Mouse (Mus musculus): Measurements from ENCODE around the gene Sdc1. TPM values are rescaled to one million over a fixed set of nuclear protein-coding genes. Genes with fewer than 3 reads are reported as not detected.
A peak's percentile ranks its signal among the peaks of the same experiment; 100 is the strongest.

The Sdc1 gene
- polyA plus RNA-seq (2014; fragmentation: Nextera tagmentation; extraction: Ambion mirVana): 112 and 129 TPM in 2 replicates

DNA sequence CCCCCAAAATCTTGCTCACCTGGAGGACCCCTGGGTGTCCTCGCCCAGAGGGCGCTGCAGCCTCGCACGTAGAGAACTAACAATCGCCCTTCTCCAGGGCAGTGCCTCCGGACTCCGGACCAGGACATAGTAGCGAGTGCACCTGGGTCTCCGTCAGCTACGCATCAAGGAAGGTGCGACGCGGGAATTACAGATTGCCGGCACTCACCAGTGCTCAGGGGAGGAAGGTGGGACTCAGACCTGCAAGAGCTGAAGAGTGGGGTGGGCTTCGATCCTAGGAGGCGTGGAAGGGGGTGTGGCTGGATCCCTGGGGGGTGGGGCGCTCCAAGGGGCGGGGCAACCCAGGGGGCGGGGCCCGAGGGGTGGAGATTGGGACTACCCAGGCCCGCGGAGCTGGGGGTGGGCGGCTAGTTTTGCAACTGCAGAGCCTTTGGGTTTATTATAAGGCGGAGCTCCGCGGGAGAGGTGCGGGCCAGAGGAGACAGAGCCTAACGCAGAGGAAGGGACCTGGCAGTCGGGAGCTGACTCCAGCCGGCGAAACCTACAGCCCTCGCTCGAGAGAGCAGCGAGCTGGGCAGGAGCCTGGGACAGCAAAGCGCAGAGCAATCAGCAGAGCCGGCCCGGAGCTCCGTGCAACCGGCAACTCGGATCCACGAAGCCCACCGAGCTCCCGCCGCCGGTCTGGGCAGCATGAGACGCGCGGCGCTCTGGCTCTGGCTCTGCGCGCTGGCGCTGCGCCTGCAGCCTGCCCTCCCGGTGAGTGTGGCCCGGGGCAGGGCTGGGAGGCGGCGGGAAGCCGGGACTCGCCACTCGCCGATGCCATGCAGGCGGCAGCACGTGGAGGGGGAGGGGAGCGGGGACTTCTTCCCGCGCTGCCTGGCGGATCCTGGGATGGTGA is at the start of gene Sdc1:
TSS of gene Sdc1 (plus strand) at position 378 of the 898 bp plus-strand sequence.
- H3K27me3 ChIP-seq (ENCODE audit: control insufficient read depth, insufficient read depth, low read length): no peaks in the 10 kb centered on the region
- WGBS: under 1% methylated on average over 62 of the region's 67 CpGs
- peak within 1 kb of the TSS; percentile 85 for H3K9ac ChIP-seq (replicated peaks; ENCODE audit: low read depth, low read length)
- H3K9me3 ChIP-seq (ENCODE audit: control insufficient read depth, low read depth, low read length): no peaks in the 10 kb centered on the region
- H3K4me1 ChIP-seq (ENCODE audit: control insufficient read depth, insufficient read depth, low read length): peaks cover 15% of the 10 kb centered on the region
- ATAC-seq (ENCODE audit: insufficient number of reproducible peaks, insufficient read depth, low FRiP score, low read depth): peak; percentile 92
- H3K4me2 ChIP-seq (replicated peaks; ENCODE audit: low read depth, low read length): peak within 1 kb of the TSS; percentile 93
- peak within 1 kb of the TSS; percentile 94 for H3K4me3 ChIP-seq (ENCODE audit: low read depth, low read length)
- no peaks in the 10 kb centered on the region for H3K36me3 ChIP-seq (ENCODE audit: control insufficient read depth, insufficient read depth, low read length)
- H3K27ac ChIP-seq (ENCODE audit: low read length): peak within 1 kb of the TSS; percentile 93

DNA sequence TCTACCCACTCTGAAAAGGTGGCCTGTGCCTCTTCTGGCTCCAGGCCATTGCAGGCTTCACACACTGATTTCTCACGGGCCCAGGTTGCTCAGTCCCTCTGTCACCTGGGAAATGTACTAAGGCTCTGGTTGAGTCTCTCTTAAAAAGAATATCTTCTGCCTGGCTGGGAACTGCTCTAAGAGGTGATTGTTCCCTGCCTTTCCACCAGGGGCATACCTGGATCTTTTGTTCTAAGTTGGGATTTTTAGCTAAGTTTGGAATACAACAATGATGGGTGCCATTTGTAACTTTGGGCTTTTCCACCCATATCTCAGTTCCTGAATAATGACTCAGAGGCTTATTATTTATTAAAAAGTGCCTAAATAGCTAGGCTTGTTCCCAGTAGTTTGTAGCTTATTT is 44.2 kb upstream of the Sdc1 start:
- H3K36me3 ChIP-seq (ENCODE audit: control insufficient read depth, insufficient read depth, low read length): peaks cover 42% of the 10 kb centered on the region
- H3K4me1 ChIP-seq (ENCODE audit: control insufficient read depth, insufficient read depth, low read length): no peaks in the 10 kb centered on the region
- H3K27ac ChIP-seq (ENCODE audit: low read length): no peak overlapping the region
- ATAC-seq (ENCODE audit: insufficient number of reproducible peaks, insufficient read depth, low FRiP score, low read depth): no peak
- no peaks in the 10 kb centered on the region for H3K9me3 ChIP-seq (ENCODE audit: control insufficient read depth, low read depth, low read length)
- H3K4me2 ChIP-seq (replicated peaks; ENCODE audit: low read depth, low read length): no peak overlapping the region
- H3K4me3 ChIP-seq (ENCODE audit: low read depth, low read length): no peak overlapping the region
- H3K27me3 ChIP-seq (ENCODE audit: control insufficient read depth, insufficient read depth, low read length): no peaks in the 10 kb centered on the region
- 55% methylated on average over 1 of the region's 1 CpGs for WGBS
- H3K9ac ChIP-seq (replicated peaks; ENCODE audit: low read depth, low read length): no peak overlapping the region

DNA sequence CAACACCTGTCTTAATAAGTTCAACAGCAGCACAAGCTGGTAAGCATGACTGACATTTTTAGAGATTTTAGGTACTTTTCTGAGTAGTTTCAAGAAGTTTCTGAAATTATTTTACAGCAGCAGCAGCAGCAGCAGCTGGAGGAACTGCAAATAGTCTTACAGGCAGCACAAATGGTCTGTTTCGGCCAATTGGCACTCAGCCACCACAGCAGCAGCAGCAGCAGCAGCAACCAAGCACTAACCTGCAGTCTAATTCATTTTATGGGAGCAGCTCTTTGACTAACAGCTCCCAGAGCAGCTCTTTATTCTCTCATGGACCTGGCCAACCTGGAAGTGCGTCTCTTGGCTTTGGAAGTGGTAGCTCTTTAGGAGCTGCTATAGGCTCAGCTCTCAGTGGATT is 42.4 kb upstream of the Sdc1 start:
- Histone ChIP-seq H3K36me3 (ENCODE audit: control insufficient read depth, insufficient read depth, low read length) (peaks cover 35% of the 10 kb centered on the region), H3K27me3 (ENCODE audit: control insufficient read depth, insufficient read depth, low read length) (no peaks in the 10 kb centered on the region), H3K9me3 (ENCODE audit: control insufficient read depth, low read depth, low read length) (no peaks in the 10 kb centered on the region), H3K4me1 (ENCODE audit: control insufficient read depth, insufficient read depth, low read length) (no peaks in the 10 kb centered on the region), H3K9ac (replicated peaks; ENCODE audit: low read depth, low read length) (no peak overlapping the region), H3K27ac (ENCODE audit: low read length) (no peak overlapping the region), H3K4me3 (ENCODE audit: low read depth, low read length) (no peak overlapping the region), H3K4me2 (replicated peaks; ENCODE audit: low read depth, low read length) (no peak overlapping the region)
- no peak for ATAC-seq (ENCODE audit: insufficient number of reproducible peaks, insufficient read depth, low FRiP score, low read depth)
- WGBS: 77% methylated on average over 2 of the region's 2 CpGs

DNA sequence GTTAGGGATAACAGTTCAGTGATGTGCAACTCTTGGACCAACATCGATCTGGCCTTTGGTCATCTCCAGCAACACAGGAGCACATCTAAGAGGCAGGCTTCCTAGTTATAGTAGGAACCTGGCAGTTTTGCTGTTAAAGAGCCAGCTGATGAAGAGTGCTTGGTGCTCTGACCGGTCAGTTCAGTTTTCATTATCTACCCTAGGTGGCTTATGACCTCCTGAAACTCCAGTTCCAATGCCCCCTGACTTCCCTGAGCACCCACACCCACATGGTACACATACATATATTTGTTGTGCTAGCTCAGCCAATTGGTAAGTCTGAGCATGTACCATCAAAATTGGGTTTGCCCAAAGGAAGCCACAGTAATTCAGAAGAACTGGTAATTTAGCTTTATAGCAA is 17.5 kb upstream of the Sdc1 start:
- H3K9me3 ChIP-seq (ENCODE audit: control insufficient read depth, low read depth, low read length): no peaks in the 10 kb centered on the region
- no peak overlapping the region for H3K4me2 ChIP-seq (replicated peaks; ENCODE audit: low read depth, low read length)
- no peaks in the 10 kb centered on the region for H3K4me1 ChIP-seq (ENCODE audit: control insufficient read depth, insufficient read depth, low read length)
- H3K9ac ChIP-seq (replicated peaks; ENCODE audit: low read depth, low read length): no peak overlapping the region
- peaks cover 26% of the 10 kb centered on the region for H3K36me3 ChIP-seq (ENCODE audit: control insufficient read depth, insufficient read depth, low read length)
- no peaks in the 10 kb centered on the region for H3K27me3 ChIP-seq (ENCODE audit: control insufficient read depth, insufficient read depth, low read length)
- H3K4me3 ChIP-seq (ENCODE audit: low read depth, low read length): no peak overlapping the region
- ATAC-seq (ENCODE audit: insufficient number of reproducible peaks, insufficient read depth, low FRiP score, low read depth): no peak
- H3K27ac ChIP-seq (ENCODE audit: low read length): no peak overlapping the region
- WGBS: 83% methylated on average over 2 of the region's 2 CpGs

DNA sequence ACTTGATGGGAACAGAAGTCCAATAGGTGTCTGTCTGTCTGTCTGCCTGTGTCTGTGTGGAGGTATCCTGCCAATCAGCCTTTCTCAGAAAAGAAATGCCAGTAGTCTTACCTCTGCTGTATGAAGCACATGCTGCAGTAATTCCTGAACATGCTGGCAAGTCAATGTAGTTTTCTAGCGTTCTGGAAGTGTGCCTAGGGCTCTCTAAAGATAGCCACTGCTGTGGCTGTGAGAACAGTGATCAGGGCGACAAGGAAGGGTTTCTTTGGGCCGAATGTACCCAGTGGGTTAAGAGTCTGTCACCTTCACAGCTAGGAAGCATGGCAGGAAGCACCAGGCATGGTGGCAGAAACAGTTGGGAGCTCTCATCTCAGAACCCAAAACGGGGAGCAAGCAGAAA is 17.0 kb upstream of the Sdc1 start:
- Histone ChIP-seq H3K4me1 (ENCODE audit: control insufficient read depth, insufficient read depth, low read length) (no peaks in the 10 kb centered on the region), H3K27me3 (ENCODE audit: control insufficient read depth, insufficient read depth, low read length) (no peaks in the 10 kb centered on the region), H3K9me3 (ENCODE audit: control insufficient read depth, low read depth, low read length) (no peaks in the 10 kb centered on the region), H3K4me2 (replicated peaks; ENCODE audit: low read depth, low read length) (no peak overlapping the region), H3K27ac (ENCODE audit: low read length) (no peak overlapping the region), H3K36me3 (ENCODE audit: control insufficient read depth, insufficient read depth, low read length) (peaks cover 22% of the 10 kb centered on the region), H3K4me3 (ENCODE audit: low read depth, low read length) (no peak overlapping the region), H3K9ac (replicated peaks; ENCODE audit: low read depth, low read length) (no peak overlapping the region)
- WGBS: 81% methylated on average over 4 of the region's 4 CpGs
- no peak for ATAC-seq (ENCODE audit: insufficient number of reproducible peaks, insufficient read depth, low FRiP score, low read depth)

DNA sequence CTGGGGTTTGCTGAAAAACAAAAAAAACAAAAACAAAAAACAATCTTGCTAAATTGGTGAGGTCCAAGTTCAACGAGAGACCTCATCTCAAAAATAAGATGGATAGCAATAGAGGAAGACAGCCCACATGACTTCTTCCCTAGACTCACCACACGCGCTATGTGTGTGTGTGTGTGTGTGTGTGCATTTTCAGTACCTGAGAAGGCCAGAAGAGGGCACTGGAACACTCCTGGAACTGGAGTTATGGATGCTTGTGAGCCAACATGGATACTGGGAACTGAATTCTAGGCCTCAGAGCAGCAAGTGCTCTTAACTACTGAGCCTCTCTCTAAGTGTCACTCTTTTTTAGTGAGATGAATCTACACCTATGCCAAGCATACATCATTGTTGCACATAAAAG is 13.1 kb upstream of the Sdc1 start:
- no peak overlapping the region for H3K27ac ChIP-seq (ENCODE audit: low read length)
- H3K4me1 ChIP-seq (ENCODE audit: control insufficient read depth, insufficient read depth, low read length): no peaks in the 10 kb centered on the region
- H3K9ac ChIP-seq (replicated peaks; ENCODE audit: low read depth, low read length): no peak overlapping the region
- WGBS: 98% methylated on average over 3 of the region's 3 CpGs
- H3K9me3 ChIP-seq (ENCODE audit: control insufficient read depth, low read depth, low read length): no peaks in the 10 kb centered on the region
- peaks cover 9% of the 10 kb centered on the region; the same call in 1 of the 2 replicates for H3K36me3 ChIP-seq (ENCODE audit: control insufficient read depth, insufficient read depth, low read length)
- H3K4me2 ChIP-seq (replicated peaks; ENCODE audit: low read depth, low read length): no peak overlapping the region
- H3K4me3 ChIP-seq (ENCODE audit: low read depth, low read length): no peak overlapping the region
- no peak for ATAC-seq (ENCODE audit: insufficient number of reproducible peaks, insufficient read depth, low FRiP score, low read depth)
- H3K27me3 ChIP-seq (ENCODE audit: control insufficient read depth, insufficient read depth, low read length): no peaks in the 10 kb centered on the region

DNA sequence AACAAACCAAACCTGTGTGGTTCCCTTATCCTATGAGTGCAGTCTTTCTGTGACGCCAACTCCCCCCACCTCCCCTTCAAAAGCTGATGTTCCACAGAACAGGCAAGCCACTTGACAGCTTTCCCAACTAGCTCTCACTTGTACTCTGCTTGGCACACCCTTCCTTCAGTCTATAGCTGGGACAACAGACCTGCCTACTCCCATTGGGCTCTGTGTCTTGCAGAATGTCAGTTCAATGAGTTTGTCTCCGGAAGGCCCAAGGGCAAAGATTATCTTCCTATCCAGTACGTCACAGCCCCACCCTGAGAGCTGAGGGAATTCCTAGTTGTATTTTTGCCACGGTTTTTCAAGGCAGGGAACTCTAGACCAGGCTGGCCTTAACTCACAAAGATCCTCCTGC is 12.0 kb upstream of the Sdc1 start:
- 62% methylated on average over 4 of the region's 4 CpGs for WGBS
- Histone ChIP-seq H3K36me3 (ENCODE audit: control insufficient read depth, insufficient read depth, low read length) (0 out of 2 replicates have a peak, but pooled peaks cover 6% of the 10 kb centered on the region), H3K4me3 (ENCODE audit: low read depth, low read length) (no peak overlapping the region), H3K27me3 (ENCODE audit: control insufficient read depth, insufficient read depth, low read length) (no peaks in the 10 kb centered on the region), H3K9ac (replicated peaks; ENCODE audit: low read depth, low read length) (no peak overlapping the region), H3K4me2 (replicated peaks; ENCODE audit: low read depth, low read length) (no peak overlapping the region), H3K9me3 (ENCODE audit: control insufficient read depth, low read depth, low read length) (no peaks in the 10 kb centered on the region), H3K4me1 (ENCODE audit: control insufficient read depth, insufficient read depth, low read length) (no peaks in the 10 kb centered on the region), H3K27ac (ENCODE audit: low read length) (no peak overlapping the region)
- ATAC-seq (ENCODE audit: insufficient number of reproducible peaks, insufficient read depth, low FRiP score, low read depth): no peak

DNA sequence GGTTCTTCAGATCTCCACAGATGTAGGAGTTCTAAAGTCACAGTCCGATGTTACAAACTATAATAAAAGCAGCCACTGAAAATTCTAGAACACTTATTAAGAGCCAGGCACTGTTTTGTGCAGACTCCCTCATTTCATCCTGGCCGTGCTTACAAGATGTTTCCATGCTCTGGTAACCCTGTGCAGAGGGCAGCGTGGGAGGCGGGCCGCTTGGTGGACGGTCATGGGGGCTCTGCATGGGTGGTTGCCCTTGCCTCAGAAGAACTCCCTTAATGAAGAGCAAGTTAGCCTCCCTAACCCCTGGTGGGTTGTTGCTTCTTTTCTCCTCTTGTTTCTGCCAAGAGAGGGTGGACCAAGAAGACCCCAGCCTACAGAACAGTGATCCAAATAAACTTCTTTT is 11.3 kb upstream of the Sdc1 start:
- WGBS: 87% methylated on average over 6 of the region's 6 CpGs
- no peak for ATAC-seq (ENCODE audit: insufficient number of reproducible peaks, insufficient read depth, low FRiP score, low read depth)

More for the DNA sequence above, 11.3 kb upstream of the Sdc1 start:
- no peak overlapping the region for H3K27ac ChIP-seq (ENCODE audit: low read length)
- H3K4me3 ChIP-seq (ENCODE audit: low read depth, low read length): no peak overlapping the region
- no peak overlapping the region for H3K9ac ChIP-seq (replicated peaks; ENCODE audit: low read depth, low read length)
- no peaks in the 10 kb centered on the region for H3K9me3 ChIP-seq (ENCODE audit: control insufficient read depth, low read depth, low read length)
- H3K4me1 ChIP-seq (ENCODE audit: control insufficient read depth, insufficient read depth, low read length): no peaks in the 10 kb centered on the region
- 0 out of 2 replicates have a peak, but pooled peaks cover 2% of the 10 kb centered on the region for H3K36me3 ChIP-seq (ENCODE audit: control insufficient read depth, insufficient read depth, low read length)
- no peaks in the 10 kb centered on the region for H3K27me3 ChIP-seq (ENCODE audit: control insufficient read depth, insufficient read depth, low read length)
- H3K4me2 ChIP-seq (replicated peaks; ENCODE audit: low read depth, low read length): no peak overlapping the region

Data from stomach, embryonic 14.5 days (tissue).